Comparison of ENCODE assay signal across 21 mouse cellular contexts in the genomic region with DNA sequence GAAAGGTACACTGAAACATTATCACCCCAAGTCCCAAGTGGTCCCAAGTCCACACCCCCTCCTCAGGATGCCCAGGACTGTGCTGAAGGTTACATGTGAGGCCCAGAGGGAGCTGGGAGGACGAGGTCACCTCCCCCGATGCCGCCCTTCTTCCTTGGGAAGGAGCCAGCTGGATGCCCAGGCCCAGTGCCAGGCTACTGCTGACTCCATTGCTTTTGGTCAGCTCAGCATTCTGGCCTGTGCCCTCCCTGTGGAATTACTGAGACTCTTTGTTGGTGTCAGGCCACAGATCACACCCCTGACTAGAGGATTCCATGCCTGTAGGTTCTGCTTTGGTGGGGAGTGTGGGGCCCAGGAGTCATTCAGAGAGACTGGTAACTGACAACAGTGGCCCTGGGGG. TPM values are rescaled to one million over a fixed set of nuclear protein-coding genes. Genes with fewer than 3 reads are reported as not detected.
DNase-seq lines count a peak whose midpoint lies in the region; ATAC-seq and TF ChIP-seq lines count a peak whose summit lies in the region.
"Had no signal": no experiment of that assay in that cellular context is flagged by ENCODE, and none has a peak within 500 bp of the region (broad histone marks: within the 10 kb centered on the region; RNA-seq: fewer than 3 reads in every experiment).

A gene (plus strand): TSS at position 272 of the 400 bp plus-strand sequence.

- H3K4me3 ChIP-seq in heart, embryonic 10.5 days = no peak within 1 kb of the TSS
- H3K4me3 ChIP-seq in heart, embryonic 11.5 days (ENCODE audit: low read depth, low read length) = no peak within 1 kb of the TSS
- H3K4me3 ChIP-seq in midbrain, postnatal 0 days (ENCODE audit: low read depth, low read length) = no peak within 1 kb of the TSS
- H3K4me3 ChIP-seq in midbrain, embryonic 10.5 days = no peak within 1 kb of the TSS
- H3K4me3 ChIP-seq in left cerebral cortex, adult 2 months = no peak within 1 kb of the TSS
- H3K4me3 ChIP-seq: embryonic facial prominence, embryonic 15.5 days; heart, embryonic 15.5 days; midbrain, embryonic 15.5 days had no signal

- H3K9ac ChIP-seq in heart, embryonic 11.5 days (ENCODE audit: low read depth, low read length) = no peak within 1 kb of the TSS
- H3K9ac ChIP-seq in midbrain, postnatal 0 days (replicated peaks; ENCODE audit: low read length, poor library complexity, severe bottlenecking) = no peak within 1 kb of the TSS
- H3K9ac ChIP-seq: embryonic facial prominence, embryonic 15.5 days; heart, embryonic 15.5 days; midbrain, embryonic 15.5 days had no signal

- DNase-seq in heart, embryonic 10.5 days (ENCODE audit: low spot score) = no peak
- peak; percentile 18 for DNase-seq in midbrain, postnatal 0 days (ENCODE audit: low spot score)
- no peak for DNase-seq in midbrain, embryonic 10.5 days (ENCODE audit: low spot score)
- DNase-seq in brain, adult 2 months (ENCODE audit: low read depth, low spot score) = peak; percentile 46
- peak; percentile 68 for DNase-seq in ovary, postnatal 36 days (ENCODE audit: low spot score)
- no peak for DNase-seq in left cerebral cortex, adult 2 months (ENCODE audit: extremely low spot score in 1 of 2, low spot score in 2 of 2)
- DNase-seq: liver; lung, postnatal 36 days; right cerebral cortex, postnatal 14 days; thymus, postnatal 36 days had no signal

- no peaks in the 10 kb centered on the region for H3K9me3 ChIP-seq in heart, embryonic 10.5 days
- H3K9me3 ChIP-seq in heart, embryonic 11.5 days (replicated peaks; ENCODE audit: control insufficient read depth, low read length) = no peaks in the 10 kb centered on the region
- no peaks in the 10 kb centered on the region for H3K9me3 ChIP-seq in midbrain, postnatal 0 days (ENCODE audit: low read length)
- H3K9me3 ChIP-seq in midbrain, embryonic 10.5 days (replicated peaks) = no peaks in the 10 kb centered on the region
- H3K9me3 ChIP-seq: embryonic facial prominence, embryonic 15.5 days; heart, embryonic 15.5 days; midbrain, embryonic 15.5 days had no signal

- H3K4me1 ChIP-seq in heart, embryonic 10.5 days = peaks cover 39% of the 10 kb centered on the region
- H3K4me1 ChIP-seq in heart, embryonic 11.5 days (ENCODE audit: control insufficient read depth, insufficient read depth, low read length) = peaks cover 13% of the 10 kb centered on the region
- no peaks in the 10 kb centered on the region for H3K4me1 ChIP-seq in midbrain, postnatal 0 days (ENCODE audit: insufficient read depth, low read length)
- H3K4me1 ChIP-seq in midbrain, embryonic 10.5 days = peaks cover 4% of the 10 kb centered on the region
- H3K4me1 ChIP-seq: embryonic facial prominence, embryonic 15.5 days; midbrain, embryonic 15.5 days had no signal

- no peaks in the 10 kb centered on the region for H3K27me3 ChIP-seq in heart, embryonic 10.5 days (ENCODE audit: insufficient read depth, poor library complexity, severe bottlenecking)
- H3K27me3 ChIP-seq in heart, embryonic 11.5 days (ENCODE audit: control insufficient read depth, insufficient read depth, low read length) = no peaks in the 10 kb centered on the region
- no peaks in the 10 kb centered on the region for H3K27me3 ChIP-seq in midbrain, postnatal 0 days (ENCODE audit: insufficient read depth, low read length)
- no peaks in the 10 kb centered on the region for H3K27me3 ChIP-seq in midbrain, embryonic 10.5 days (ENCODE audit: low read depth, poor library complexity, severe bottlenecking)
- H3K27me3 ChIP-seq: embryonic facial prominence, embryonic 15.5 days; heart, embryonic 15.5 days; midbrain, embryonic 15.5 days; Patski had no signal

- H3K36me3 ChIP-seq in heart, embryonic 10.5 days = no peaks in the 10 kb centered on the region
- H3K36me3 ChIP-seq in heart, embryonic 11.5 days (ENCODE audit: control insufficient read depth, insufficient read depth, low read length) = no peaks in the 10 kb centered on the region
- no peaks in the 10 kb centered on the region for H3K36me3 ChIP-seq in midbrain, postnatal 0 days (ENCODE audit: insufficient read depth, low read length)
- no peaks in the 10 kb centered on the region for H3K36me3 ChIP-seq in midbrain, embryonic 10.5 days
- H3K36me3 ChIP-seq: embryonic facial prominence, embryonic 15.5 days; heart, embryonic 15.5 days; midbrain, embryonic 15.5 days had no signal

- no peak for TF ChIP-seq CTCF in midbrain, postnatal 0 days (IDR thresholded peaks at IDR 0.05)
- TF ChIP-seq CTCF in left cerebral cortex, adult 2 months (IDR thresholded peaks at IDR 0.05) = no peak

- H3K27ac ChIP-seq in heart, embryonic 10.5 days = peak within 1 kb of the TSS; percentile 24
- no peak within 1 kb of the TSS for H3K27ac ChIP-seq in heart, embryonic 11.5 days (ENCODE audit: low read depth, low read length)
- H3K27ac ChIP-seq in midbrain, postnatal 0 days (ENCODE audit: low read depth, low read length) = no peak within 1 kb of the TSS
- H3K27ac ChIP-seq in midbrain, embryonic 10.5 days (replicated peaks) = no peak within 1 kb of the TSS
- no peak within 1 kb of the TSS for H3K27ac ChIP-seq in left cerebral cortex, adult 2 months
- H3K27ac ChIP-seq: embryonic facial prominence, embryonic 15.5 days; heart, embryonic 15.5 days; midbrain, embryonic 15.5 days had no signal

- no peak for ATAC-seq in heart, embryonic 11.5 days (replicated peaks; ENCODE audit: insufficient number of reproducible peaks, low FRiP score, low TSS enrichment)
- ATAC-seq in midbrain, postnatal 0 days (ENCODE audit: low FRiP score) = no peak
- no peak for ATAC-seq in monocyte, adult 5-6 weeks (replicated peaks; ENCODE audit: insufficient number of reproducible peaks, low FRiP score, low TSS enrichment, poor library complexity, severe bottlenecking)
- ATAC-seq: CD4-positive, CD25-positive, alpha-beta regulatory T cell, adult 4 months; intestine, embryonic 16.5 days; midbrain, embryonic 15.5 days; Patski had no signal

- H3K4me2 ChIP-seq in heart, embryonic 11.5 days = no peak within 1 kb of the TSS
- H3K4me2 ChIP-seq in midbrain, postnatal 0 days (ENCODE audit: low read depth, low read length, poor library complexity, severe bottlenecking) = no peak within 1 kb of the TSS
- H3K4me2 ChIP-seq: embryonic facial prominence, embryonic 15.5 days; heart, embryonic 15.5 days; midbrain, embryonic 15.5 days had no signal

- intact Hi-C loops in left cerebral cortex, adult 2 months (cut with DNase I) = no loop called here

- 80% methylated on average over 3 of the region's 3 CpGs for WGBS in heart, embryonic 10.5 days
- 74% methylated on average over 3 of the region's 3 CpGs for WGBS in heart, embryonic 11.5 days (ENCODE audit: insufficient replicate concordance)
- 85% methylated on average over 3 of the region's 3 CpGs for WGBS in midbrain, postnatal 0 days
- WGBS in midbrain, embryonic 10.5 days = 92% methylated on average over 3 of the region's 3 CpGs

RNA-seq across cellular contexts. Expression of the gene that starts here (rescaled TPM):
- not detected in 2 replicates for polyA plus RNA-seq in heart, embryonic 10.5 days (2016; fragmentation: Nextera tagmentation; extraction: Ambion mirVana)
- not detected in 2 replicates for polyA plus RNA-seq in heart, embryonic 11.5 days (2014; fragmentation: Nextera tagmentation; extraction: Ambion mirVana)
- not detected in 2 replicates for total RNA-seq in midbrain, postnatal 0 days (2014; rRNA removed)
- polyA plus RNA-seq in midbrain, postnatal 0 days (2015; fragmentation: Nextera tagmentation; extraction: Ambion mirVana) = not detected in 2 replicates
- polyA plus RNA-seq in midbrain, embryonic 10.5 days (2016; fragmentation: Nextera tagmentation; extraction: Ambion mirVana) = 0.14 TPM in 1 of 2 replicates, not detected in the other
- total RNA-seq in monocyte, adult 5-6 weeks (2017) = not detected in 3 replicates
- not detected for total RNA-seq in left cerebral cortex, adult 2 months (2021)
- total RNA-seq: left cerebral cortex, adult 18-20 months had no signal
- polyA plus RNA-seq: CD4-positive, CD25-positive, alpha-beta regulatory T cell, adult 4 months; midbrain, embryonic 15.5 days; neural tube, embryonic 14.5 days; stomach, embryonic 14.5 days had no signal

Comparison
In these comparisons a context has a peak if more than half of its experiments do, and no peak if none do; other contexts are left out.
1. Peak in DNase-seq in midbrain, postnatal 0 days; RNA of the gene not detected or under 1 TPM.
2. DNase-seq: peak in brain, adult 2 months (single experiment) and ovary, postnatal 36 days (single experiment); none in heart, embryonic 10.5 days (single experiment), midbrain, embryonic 10.5 days (single experiment) and left cerebral cortex, adult 2 months (0 of 2).